Mouse (Mus musculus) erythroblast, embryonic 14.5 days (primary cell): ENCODE data around the gene Il9r. TPM values are rescaled to one million over a fixed set of nuclear protein-coding genes. Genes with fewer than 3 reads are reported as not detected.

Source experiments
- H3K27me3 ChIP-seq: 2 replicates; pipeline ENCODE4 v1.6.1; 2012; ENCODE audit warnings: inconsistent platforms; ENCODE audit not compliant: control insufficient read depth
- H3K36me3 ChIP-seq: 2 replicates; pipeline ENCODE4 v1.6.1; 2012; ENCODE audit warnings: mild to moderate bottlenecking, inconsistent platforms; ENCODE audit not compliant: control insufficient read depth
- H3K4me1 ChIP-seq: 2 replicates; pipeline ENCODE4 v1.6.1; 2012; ENCODE audit warnings: inconsistent platforms; ENCODE audit not compliant: control insufficient read depth
- H3K4me3 ChIP-seq: replicated peaks from 2 replicates; pipeline ENCODE3; 2012; ENCODE audit warnings: moderate library complexity, mild to moderate bottlenecking, inconsistent platforms
- H3K9me3 ChIP-seq: 2 replicates; pipeline ENCODE4 v1.6.1; 2012; ENCODE audit warnings: low read length, inconsistent platforms, mixed read lengths; ENCODE audit not compliant: control insufficient read depth
- GATA1 ChIP-seq: IDR thresholded peaks from 2 replicates; pipeline ENCODE4 v1.6.1; 2012; ENCODE audit warnings: low read length, inconsistent platforms, mixed read lengths
- TAL1 ChIP-seq: IDR thresholded peaks from 3 replicates; pipeline ENCODE4 v1.6.1; 2012; ENCODE audit warnings: low read length, inconsistent platforms, mixed read lengths
- polyA plus RNA-seq: library from polyadenylated mRNA; stranded (reverse); fragments of >175 nt; gene quantifications from 2 replicates; pipeline ENCODE4 v1.2.3, GENCODE M21; 2012

Il9r gene
- polyA plus RNA-seq, 1 experiment: not detected

DNA sequence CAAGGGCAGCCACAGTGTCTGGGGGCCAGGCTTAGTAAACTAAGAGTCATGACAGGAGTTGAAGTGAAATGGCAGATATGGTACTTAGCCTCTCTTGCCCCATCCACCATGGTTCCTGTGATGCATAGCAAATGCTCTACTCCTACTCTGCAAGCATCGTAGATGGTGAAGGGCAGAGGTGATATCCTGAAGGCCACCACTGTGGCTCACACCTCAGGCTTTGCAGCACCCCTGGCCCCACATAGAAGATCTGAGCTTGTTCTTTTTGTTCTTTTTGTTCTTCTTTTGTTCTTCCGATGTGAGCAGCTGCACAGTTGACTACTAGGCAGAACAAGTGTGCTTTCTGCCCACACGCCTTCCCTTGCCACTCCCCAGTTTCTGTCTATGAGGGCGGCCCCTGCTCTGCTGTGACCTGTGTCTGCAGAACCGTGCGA lies 60.5 kb downstream of the Il9r start:
- H3K9me3 ChIP-seq: no peaks in the 10 kb centered on the region
- H3K4me3 ChIP-seq: no peak overlapping the region
- no peaks in the 10 kb centered on the region for H3K36me3 ChIP-seq
- H3K27me3 ChIP-seq: no peaks in the 10 kb centered on the region
- no peaks in the 10 kb centered on the region for H3K4me1 ChIP-seq
- TF ChIP-seq GATA1 (no peak), TAL1 (no peak)

DNA sequence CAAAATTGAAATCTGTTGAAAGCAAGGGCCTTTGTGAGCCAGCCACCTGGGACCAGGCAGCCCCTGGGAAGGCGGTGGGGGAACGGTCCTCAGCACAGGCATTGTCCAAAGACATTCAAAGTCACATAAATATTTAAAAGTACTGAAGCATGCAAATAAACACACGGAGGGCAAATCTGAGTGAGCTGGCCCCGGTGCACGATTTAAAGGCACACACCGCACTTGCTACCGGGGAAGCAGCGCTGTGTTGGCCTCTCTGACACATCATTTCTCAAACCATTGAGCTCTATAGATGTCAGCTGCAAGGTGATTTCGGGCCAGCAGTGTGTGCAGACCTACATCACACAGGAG lies 61.5 kb downstream of the Il9r start:
- TF ChIP-seq TAL1 (no peak), GATA1 (no peak)
- Histone ChIP-seq H3K36me3 (no peaks in the 10 kb centered on the region), H3K4me3 (no peak overlapping the region), H3K9me3 (no peaks in the 10 kb centered on the region), H3K27me3 (no peaks in the 10 kb centered on the region), H3K4me1 (no peaks in the 10 kb centered on the region)

GRCm38 (mm10) chr11:32137719-32138613 lies 62.1 kb downstream of the Il9r start:
- TF ChIP-seq GATA1: no peak
- no peak overlapping the region for H3K4me3 ChIP-seq
- H3K9me3 ChIP-seq: no peaks in the 10 kb centered on the region
- H3K4me1 ChIP-seq: no peaks in the 10 kb centered on the region
- no peaks in the 10 kb centered on the region for H3K27me3 ChIP-seq
- H3K36me3 ChIP-seq: no peaks in the 10 kb centered on the region

Other genes with a start within 250 kb of the Il9r start
- not detected in 2 replicates for gene 4930524B15Rik, start 234.7 kb downstream of the Il9r start, polyA plus RNA-seq
- gene Nsg2, start 199.8 kb downstream of the Il9r start, polyA plus RNA-seq: not detected in 2 replicates
- gene Snrnp25, start 5.1 kb upstream of the Il9r start, polyA plus RNA-seq: 25.7 and 48.2 TPM in 2 replicates
- gene Rhbdf1, start 22.0 kb upstream of the Il9r start, polyA plus RNA-seq: 0.44 and 0.77 TPM in 2 replicates
- 4.8 and 5.0 TPM in 2 replicates for gene Mpg, start 26.2 kb upstream of the Il9r start, polyA plus RNA-seq
- gene Nprl3, start 67.4 kb upstream of the Il9r start, polyA plus RNA-seq: 4.8 and 5.8 TPM in 2 replicates
- gene Hba-x, start 76.1 kb upstream of the Il9r start, polyA plus RNA-seq: 158 and 188 TPM in 2 replicates
- gene Hba-a1, start 83.2 kb upstream of the Il9r start, polyA plus RNA-seq: 387,305 and 409,151 TPM in 2 replicates
- gene Hbq1b, start 86.7 kb upstream of the Il9r start, polyA plus RNA-seq: 7.5 and 8.6 TPM in 2 replicates
- gene Hba-a2, start 96.2 kb upstream of the Il9r start, polyA plus RNA-seq: 130,484 and 191,888 TPM in 2 replicates
- 0.09 and 1.1 TPM in 2 replicates for gene Hbq1a, start 99.8 kb upstream of the Il9r start, polyA plus RNA-seq
- 0.02 and 0.05 TPM in 2 replicates for gene Sh3pxd2b, start 147.5 kb upstream of the Il9r start, polyA plus RNA-seq